Mouse (Mus musculus) cortical plate, adult 2 months (tissue): ENCODE measurements around the gene Set. TPM values are rescaled to one million over a fixed set of nuclear protein-coding genes. Genes with fewer than 3 reads are reported as not detected.
A peak's percentile ranks its signal among the peaks of the same experiment; 100 is the strongest.

Experiments used
- H3K27ac ChIP-seq: fragments of 200-500 bp; 2 replicates; pipeline ENCODE4 v1.5.1; 2012; ENCODE audit warnings: low read length, control low read depth, inconsistent platforms; ENCODE audit not compliant: insufficient read depth
- H3K4me1 ChIP-seq: fragments of 200-500 bp; 2 replicates; pipeline ENCODE4 v1.6.1; 2011; ENCODE audit warnings: low read length; ENCODE audit not compliant: control insufficient read depth, insufficient read depth
- H3K4me3 ChIP-seq: fragments of 200-500 bp; 2 replicates; pipeline ENCODE4 v1.5.1; 2011; ENCODE audit warnings: mild to moderate bottlenecking, low read length, control low read depth; ENCODE audit not compliant: insufficient read depth
- CTCF ChIP-seq: fragments of 200-500 bp; IDR thresholded peaks from 2 replicates; pipeline ENCODE4 v1.5.1; 2011; ENCODE audit warnings: mild to moderate bottlenecking, control low read depth, low read length; ENCODE audit not compliant: insufficient read depth; ENCODE audit errors: extremely low read depth
- POLR2A ChIP-seq: fragments of 200-500 bp; IDR thresholded peaks from 2 replicates; pipeline ENCODE4 v1.6.1; 2011; ENCODE audit warnings: mild to moderate bottlenecking, low read length, control low read depth; ENCODE audit not compliant: insufficient read depth; ENCODE audit errors: extremely low read depth
- polyA plus RNA-seq: library from polyadenylated mRNA; depleted of rRNA; stranded (reverse); fragments of >200 nt; gene quantifications from 2 replicates; pipeline ENCODE4 v1.2.3, GENCODE M21; 2012; rRNA removed

Gene Set
- polyA plus RNA-seq, result 153 and 167 TPM in 2 replicates

DNA sequence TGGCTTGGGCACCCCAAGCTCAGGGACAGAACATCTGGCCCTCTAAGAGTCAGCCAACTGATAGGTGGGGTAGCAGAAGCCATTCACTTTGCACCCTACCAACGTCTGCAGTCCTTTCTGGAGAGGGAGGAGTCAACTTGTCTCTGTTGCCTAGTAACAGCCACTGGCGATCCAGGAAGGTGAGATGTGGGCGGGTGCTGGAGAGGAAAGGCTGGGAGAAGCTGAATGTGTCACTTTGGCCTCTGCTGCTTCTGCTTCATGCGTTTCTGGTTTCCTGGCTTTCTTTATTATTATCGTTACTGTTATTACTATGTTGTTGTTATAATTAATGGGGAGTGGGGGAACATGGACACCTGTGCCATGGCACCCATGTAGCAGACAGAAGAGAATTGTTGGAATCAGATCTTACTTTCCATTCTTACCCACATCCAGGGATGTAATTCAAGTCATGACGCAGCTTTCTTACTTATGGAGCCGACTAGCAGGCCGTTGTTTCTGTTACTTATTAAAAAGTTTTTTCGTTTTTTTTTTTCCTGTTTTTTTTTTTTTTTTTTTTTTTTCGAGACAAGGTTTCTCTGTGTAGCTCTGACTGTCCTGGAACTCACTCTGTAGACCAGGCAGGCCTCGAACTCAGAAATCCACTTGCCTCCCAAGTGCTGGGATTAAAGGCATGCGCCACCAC is at the start of gene Set:
Gene Set, plus strand, starts transcription at position 156 of the 682 bp plus-strand sequence.
- Histone ChIP-seq H3K4me1 (no peaks in the 10 kb centered on the region), H3K4me3 (no peak within 1 kb of the TSS), H3K27ac (no peak within 1 kb of the TSS)
- TF ChIP-seq CTCF, result no peak
- no peak for TF ChIP-seq POLR2A

DNA sequence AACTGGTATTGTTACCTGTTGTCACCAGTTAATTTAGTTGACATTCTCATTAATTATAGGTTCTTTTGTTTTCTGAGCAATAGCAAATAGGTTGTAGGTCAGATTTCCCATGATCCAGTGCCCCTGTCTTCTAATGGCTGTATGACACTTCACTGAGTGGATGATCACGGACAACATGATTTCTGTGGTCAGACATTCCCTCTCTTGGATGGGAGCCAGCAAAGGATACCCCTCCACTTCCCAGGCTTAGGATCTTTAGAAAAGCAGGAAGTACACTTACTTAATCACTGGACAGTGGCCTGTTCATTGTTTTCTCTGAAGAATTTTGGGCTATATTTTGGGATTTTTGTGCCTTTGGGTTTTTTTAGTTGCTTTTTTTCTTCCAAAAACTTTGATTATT is 48.1 kb upstream of the Set start:
- Histone ChIP-seq H3K27ac (no peak overlapping the region), H3K4me3 (no peak overlapping the region), H3K4me1 (no peaks in the 10 kb centered on the region)
- TF ChIP-seq POLR2A (no peak), CTCF (no peak)

DNA sequence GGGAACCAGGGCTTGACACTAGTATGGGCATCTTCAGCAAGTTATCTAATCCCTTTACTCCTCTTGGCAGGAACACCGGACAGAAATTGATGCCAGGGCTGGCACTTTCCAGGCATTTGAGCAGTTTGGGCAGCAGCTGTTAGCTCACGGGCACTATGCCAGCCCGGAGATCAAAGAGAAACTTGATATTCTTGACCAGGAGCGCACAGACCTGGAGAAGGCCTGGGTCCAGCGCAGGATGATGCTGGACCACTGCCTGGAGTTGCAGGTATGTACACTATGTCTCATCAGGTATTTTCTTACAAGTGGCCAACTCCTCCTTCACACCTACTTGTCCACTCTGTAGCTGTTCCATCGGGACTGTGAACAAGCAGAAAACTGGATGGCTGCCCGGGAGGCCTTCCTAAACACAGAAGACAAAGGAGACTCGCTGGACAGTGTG is 46.3 kb upstream of the Set start:
- H3K4me3 ChIP-seq, result no peak overlapping the region
- no peak for TF ChIP-seq CTCF
- TF ChIP-seq POLR2A, result no peak
- H3K27ac ChIP-seq, result no peak overlapping the region
- no peaks in the 10 kb centered on the region; the same call in 1 of the 2 replicates for H3K4me1 ChIP-seq

DNA sequence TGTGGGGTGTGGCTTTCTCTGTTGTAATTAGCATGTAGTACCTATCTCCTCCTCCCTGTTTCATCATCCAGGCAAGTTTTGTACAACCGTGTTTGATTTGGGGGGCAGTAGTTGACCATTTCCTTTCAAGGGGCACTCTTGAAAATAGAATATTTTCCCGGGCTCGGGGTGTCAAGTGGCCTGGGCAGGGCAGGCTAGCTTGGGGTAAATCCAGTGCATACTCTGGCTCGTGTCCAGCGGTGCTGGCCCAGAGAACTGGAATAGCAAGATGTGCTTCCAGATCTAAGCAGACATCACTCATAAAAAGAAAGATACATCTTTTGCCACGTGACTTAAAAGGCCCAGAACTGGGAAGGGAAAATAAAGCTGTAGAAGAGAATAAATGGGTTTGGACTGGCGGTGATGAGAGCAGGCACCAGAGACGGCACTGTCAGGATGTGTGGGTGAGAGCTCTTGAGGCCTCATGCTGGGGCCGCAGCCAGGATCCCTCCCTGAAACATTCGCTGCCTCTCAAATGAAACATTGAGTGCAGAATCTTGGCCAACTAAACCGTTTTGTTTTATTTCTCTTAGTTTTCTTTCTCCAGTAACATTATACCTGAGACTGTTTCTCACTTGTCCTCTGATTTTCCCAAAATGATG is 42.7 kb upstream of the Set start:
- TF ChIP-seq POLR2A, result no peak
- TF ChIP-seq CTCF, result no peak
- Histone ChIP-seq H3K27ac (no peak overlapping the region), H3K4me3 (no peak overlapping the region), H3K4me1 (no peaks in the 10 kb centered on the region; the same call in 1 of the 2 replicates)

DNA sequence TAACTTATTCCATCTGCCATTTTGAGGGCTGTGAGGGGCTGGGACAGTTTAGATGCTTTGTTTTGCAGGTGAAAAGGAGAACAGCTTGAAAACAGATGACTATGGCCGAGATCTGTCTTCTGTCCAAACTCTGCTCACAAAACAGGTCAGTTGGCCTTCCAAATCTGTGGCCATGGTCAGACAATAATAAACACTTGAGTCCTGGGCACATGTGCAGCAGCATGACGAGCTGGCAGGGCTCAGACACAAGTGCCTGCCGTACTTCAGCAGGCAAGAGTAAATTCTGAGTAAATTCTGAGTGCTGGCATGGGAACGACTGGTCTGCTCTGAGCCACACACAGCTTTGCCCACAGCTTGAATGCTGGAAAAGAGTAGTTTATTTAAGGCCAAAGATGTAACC is 31.7 kb upstream of the Set start:
- Histone ChIP-seq H3K4me1 (no peaks in the 10 kb centered on the region), H3K27ac (no peak overlapping the region), H3K4me3 (no peak overlapping the region)
- TF ChIP-seq CTCF (no peak), POLR2A (no peak)

DNA sequence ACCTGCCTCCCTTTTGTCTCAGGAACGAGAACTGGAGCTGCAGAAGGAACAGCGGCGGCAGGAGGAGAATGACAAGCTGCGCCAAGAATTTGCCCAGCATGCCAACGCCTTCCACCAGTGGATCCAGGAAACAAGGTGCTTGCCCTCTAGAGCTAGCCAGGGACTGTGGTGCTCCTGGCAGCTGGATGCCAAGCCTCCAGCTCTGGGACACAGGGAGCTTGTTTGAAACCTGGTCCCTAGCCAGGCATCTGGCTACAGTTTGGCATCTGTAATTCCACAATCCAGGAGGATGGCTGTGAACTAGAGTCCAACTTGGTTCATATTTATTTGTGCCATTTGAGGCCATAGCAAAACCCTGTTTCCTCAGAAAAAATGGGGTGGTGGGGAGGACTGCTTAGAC is 30.2 kb upstream of the Set start:
- Histone ChIP-seq H3K4me3 (no peak overlapping the region), H3K4me1 (no peaks in the 10 kb centered on the region), H3K27ac (no peak overlapping the region)
- TF ChIP-seq CTCF (no peak), POLR2A (no peak)

DNA sequence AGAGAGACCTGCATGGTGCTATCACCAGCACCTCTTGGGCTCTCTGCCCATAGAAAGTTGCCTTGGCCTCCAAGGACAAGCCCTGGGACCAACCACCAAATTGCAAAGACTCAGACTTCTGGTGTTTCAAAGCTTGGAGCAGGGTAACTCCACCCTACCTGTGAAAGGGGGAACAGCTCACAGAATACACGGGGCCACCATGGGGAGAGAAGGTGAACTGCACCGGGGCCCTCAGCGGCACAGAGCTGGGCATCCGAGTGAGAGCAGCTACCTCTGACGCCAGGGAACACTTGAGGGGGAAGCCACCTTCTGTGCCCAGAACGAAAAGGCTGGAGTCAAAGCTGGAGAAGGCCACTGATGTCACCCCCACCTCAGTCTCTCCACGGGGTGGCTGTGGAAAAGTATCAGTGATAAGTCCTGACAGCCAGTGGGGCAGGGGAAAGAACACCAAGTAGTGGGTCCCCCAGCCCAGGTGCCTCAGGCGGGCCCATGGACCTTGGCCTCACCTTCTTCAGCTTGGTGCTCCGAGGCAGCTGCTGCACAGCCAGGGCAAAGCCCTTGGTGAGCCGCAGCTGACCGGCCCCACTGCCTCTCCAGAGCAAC is 24.8 kb upstream of the Set start:
- no peaks in the 10 kb centered on the region for H3K4me1 ChIP-seq
- H3K4me3 ChIP-seq, result no peak overlapping the region
- TF ChIP-seq CTCF (peak; percentile 23; the same call in 1 of the 2 replicates), POLR2A (no peak)
- no peak overlapping the region for H3K27ac ChIP-seq

DNA sequence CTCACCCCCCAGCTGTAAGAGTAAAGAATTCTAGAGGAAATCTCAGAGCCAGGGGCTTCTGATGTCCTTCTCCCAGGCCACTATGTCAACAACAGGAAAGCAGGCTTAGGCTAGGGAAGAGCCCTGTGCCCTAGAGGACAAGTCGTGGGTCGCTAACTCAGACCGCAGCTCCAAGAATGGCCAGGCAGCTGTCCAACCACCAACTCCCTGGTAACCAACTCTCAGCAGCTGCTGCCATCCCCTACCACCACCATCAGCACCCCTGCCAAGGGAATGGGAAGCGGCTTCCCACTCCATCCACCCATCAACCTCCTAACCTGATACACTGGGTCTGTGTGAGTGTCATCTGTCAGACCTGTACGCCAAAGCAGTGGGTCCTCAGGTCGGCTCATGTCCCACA is 24.2 kb upstream of the Set start:
- H3K4me3 ChIP-seq, result no peak overlapping the region
- TF ChIP-seq CTCF (no peak), POLR2A (0 out of 2 replicates have a peak, but pooled peaks have one; percentile 17)
- no peaks in the 10 kb centered on the region for H3K4me1 ChIP-seq
- no peak overlapping the region for H3K27ac ChIP-seq

DNA sequence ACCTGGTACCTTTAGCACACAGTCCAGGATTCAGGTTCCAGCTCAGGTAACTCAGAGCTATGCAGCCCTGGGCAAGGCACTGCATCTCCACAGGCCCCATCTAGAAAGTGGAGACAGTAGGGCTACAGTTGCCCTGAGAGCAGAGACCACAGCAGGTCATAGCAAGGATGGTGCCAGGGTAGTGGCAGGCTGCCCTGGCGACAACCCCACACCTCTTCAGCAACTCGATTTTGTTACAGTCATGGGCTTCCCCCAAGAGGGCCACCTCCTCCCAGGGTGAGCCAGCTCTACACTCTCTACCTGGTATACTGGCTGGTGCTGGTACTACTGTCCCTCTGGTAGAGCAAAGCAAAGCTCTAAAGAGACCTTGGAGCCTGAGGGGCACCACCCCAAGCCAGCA is 19.4 kb upstream of the Set start:
- Histone ChIP-seq H3K4me3 (no peak overlapping the region), H3K27ac (no peak overlapping the region), H3K4me1 (no peaks in the 10 kb centered on the region)
- TF ChIP-seq POLR2A (no peak), CTCF (no peak)

DNA sequence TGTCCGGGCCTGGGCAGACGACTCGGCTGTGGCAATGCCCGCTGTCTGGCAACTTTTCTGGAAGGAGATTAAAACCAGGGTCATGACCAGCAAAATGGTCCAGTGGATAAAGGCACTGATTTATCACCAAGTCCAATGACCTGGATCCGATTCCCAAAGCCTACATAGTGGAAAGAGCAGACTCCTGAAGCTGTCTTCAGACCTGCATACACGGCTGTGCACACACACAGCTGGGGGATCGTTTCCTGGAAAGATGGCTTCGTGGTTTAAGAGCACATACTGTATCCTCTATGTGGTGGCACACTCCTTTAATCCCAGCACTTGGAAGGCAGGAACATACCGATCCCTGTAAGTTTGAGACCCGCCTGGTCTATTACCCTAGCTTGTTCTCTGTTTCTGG is 18.8 kb upstream of the Set start:
- TF ChIP-seq CTCF, result no peak
- TF ChIP-seq POLR2A, result no peak
- Histone ChIP-seq H3K4me3 (no peak overlapping the region), H3K4me1 (no peaks in the 10 kb centered on the region), H3K27ac (no peak overlapping the region)
